Mouse (Mus musculus) spleen, adult 18-20 months (tissue): ENCODE data around the gene Stk24.
A peak's percentile ranks its signal among the peaks of the same experiment; 100 is the strongest.

Experiments used
- DNase-seq, 2 experiments: peaks; one replicate each; pipeline ENCODE4 v3.0.0; 2022; ENCODE audit warnings: mixed read lengths in 2 of 2

Stk24 gene

GRCm38 (mm10) chr14:121348256-121348655 is 31.6 kb downstream of the Stk24 start:
- no peak for DNase-seq

- no peak for DNase-seq
Measured at GRCm38 (mm10) chr14:121347134-121347533, 32.7 kb downstream of the Stk24 start.

- DNase-seq: no peak
Measured at GRCm38 (mm10) chr14:121346654-121347053, 33.2 kb downstream of the Stk24 start.

GRCm38 (mm10) chr14:121346053-121346452 is 33.8 kb downstream of the Stk24 start:
- no peak for DNase-seq

GRCm38 (mm10) chr14:121344928-121345327 is 34.9 kb downstream of the Stk24 start:
- DNase-seq: no peak

- DNase-seq: no peak
Measured at GRCm38 (mm10) chr14:121342885-121343284, 36.9 kb downstream of the Stk24 start.

- no peak for DNase-seq
Measured at GRCm38 (mm10) chr14:121339951-121340401, 39.8 kb downstream of the Stk24 start.

- DNase-seq: no peak
Measured at GRCm38 (mm10) chr14:121338819-121339573, 40.8 kb downstream of the Stk24 start.

GRCm38 (mm10) chr14:121330090-121330408 is 49.8 kb downstream of the Stk24 start:
- DNase-seq: no peak

GRCm38 (mm10) chr14:121329401-121330089 is 50.3 kb downstream of the Stk24 start:
- no peak for DNase-seq

GRCm38 (mm10) chr14:121328878-121329277 is 50.9 kb downstream of the Stk24 start:
- DNase-seq: no peak

- DNase-seq: no peak
Measured at GRCm38 (mm10) chr14:121326432-121326831, 53.4 kb downstream of the Stk24 start.

- DNase-seq: no peak
Measured at GRCm38 (mm10) chr14:121324521-121325330, 55.1 kb downstream of the Stk24 start.

- DNase-seq: no peak
Measured at GRCm38 (mm10) chr14:121322641-121323040, 57.2 kb downstream of the Stk24 start.

- no peak for DNase-seq
Measured at GRCm38 (mm10) chr14:121322150-121322549, 57.7 kb downstream of the Stk24 start.

- no peak for DNase-seq
Measured at GRCm38 (mm10) chr14:121318382-121318781, 61.4 kb downstream of the Stk24 start.

GRCm38 (mm10) chr14:121317312-121317671 is 62.5 kb downstream of the Stk24 start:
- DNase-seq: no peak

GRCm38 (mm10) chr14:121316631-121317311 is 63.0 kb downstream of the Stk24 start:
- DNase-seq: no peak

GRCm38 (mm10) chr14:121316136-121316535 is 63.7 kb downstream of the Stk24 start:
- DNase-seq: no peak

GRCm38 (mm10) chr14:121314934-121315333 is 64.9 kb downstream of the Stk24 start:
- DNase-seq: peak in 1 of 2 experiments; percentile 29

GRCm38 (mm10) chr14:121313283-121313682 is 66.5 kb downstream of the Stk24 start:
- DNase-seq: no peak

- no peak for DNase-seq
Measured at GRCm38 (mm10) chr14:121311083-121311482, 68.7 kb downstream of the Stk24 start.
